Mouse (Mus musculus) spleen, adult 12 weeks (tissue): ENCODE results near the gene Crmp1.

Experiments
- DNase-seq: peaks from one replicate; pipeline ENCODE4 v3.0.0; 2022; ENCODE audit warnings: low spot score

The Crmp1 gene

GRCm38 (mm10) chr5:37241651-37242151 is at the start of gene Crmp1:
Crmp1 (plus strand) TSS chr5:37241940.
- no peak for DNase-seq

GRCm38 (mm10) chr5:37196196-37196595 is 45.5 kb upstream of the Crmp1 start:
- no peak for DNase-seq

- no peak for DNase-seq
Measured at GRCm38 (mm10) chr5:37196666-37197250, 45.0 kb upstream of the Crmp1 start.

- DNase-seq = no peak
Measured at GRCm38 (mm10) chr5:37197423-37197822, 44.3 kb upstream of the Crmp1 start.

- DNase-seq = no peak
Measured at GRCm38 (mm10) chr5:37198011-37198688, 43.6 kb upstream of the Crmp1 start.

- DNase-seq = no peak
Measured at GRCm38 (mm10) chr5:37202285-37202684, 39.5 kb upstream of the Crmp1 start.

- DNase-seq = no peak
Measured at GRCm38 (mm10) chr5:37204886-37205285, 36.9 kb upstream of the Crmp1 start.

- DNase-seq = no peak
Measured at GRCm38 (mm10) chr5:37205420-37205819, 36.3 kb upstream of the Crmp1 start.

GRCm38 (mm10) chr5:37206364-37206763 is 35.4 kb upstream of the Crmp1 start:
- DNase-seq = no peak

GRCm38 (mm10) chr5:37212938-37213708 is 28.6 kb upstream of the Crmp1 start:
- no peak for DNase-seq

GRCm38 (mm10) chr5:37213709-37214103 is 28.0 kb upstream of the Crmp1 start:
- no peak for DNase-seq

GRCm38 (mm10) chr5:37214614-37215013 is 27.1 kb upstream of the Crmp1 start:
- DNase-seq = no peak

- DNase-seq = no peak
Measured at GRCm38 (mm10) chr5:37215276-37215675, 26.5 kb upstream of the Crmp1 start.

GRCm38 (mm10) chr5:37219615-37220014 is 22.1 kb upstream of the Crmp1 start:
- DNase-seq = no peak

- no peak for DNase-seq
Measured at GRCm38 (mm10) chr5:37220575-37220974, 21.2 kb upstream of the Crmp1 start.

GRCm38 (mm10) chr5:37221563-37221962 is 20.2 kb upstream of the Crmp1 start:
- no peak for DNase-seq

- DNase-seq = no peak
Measured at GRCm38 (mm10) chr5:37222316-37222715, 19.4 kb upstream of the Crmp1 start.

- no peak for DNase-seq
Measured at GRCm38 (mm10) chr5:37225708-37226107, 16.0 kb upstream of the Crmp1 start.

- DNase-seq = no peak
Measured at GRCm38 (mm10) chr5:37227956-37228680, 13.6 kb upstream of the Crmp1 start.

- no peak for DNase-seq
Measured at GRCm38 (mm10) chr5:37228894-37229293, 12.8 kb upstream of the Crmp1 start.

- DNase-seq = no peak
Measured at GRCm38 (mm10) chr5:37233010-37233557, 8.7 kb upstream of the Crmp1 start.

- DNase-seq = no peak
Measured at GRCm38 (mm10) chr5:37238654-37239053, 3.1 kb upstream of the Crmp1 start.
